Mouse (Mus musculus) cerebellum, adult 18-20 months (tissue): ENCODE measurements around the gene Deup1.

Source experiments
- DNase-seq, 2 experiments: peaks; one replicate each; pipeline ENCODE4 v3.0.0; 2021

The Deup1 gene

DNA sequence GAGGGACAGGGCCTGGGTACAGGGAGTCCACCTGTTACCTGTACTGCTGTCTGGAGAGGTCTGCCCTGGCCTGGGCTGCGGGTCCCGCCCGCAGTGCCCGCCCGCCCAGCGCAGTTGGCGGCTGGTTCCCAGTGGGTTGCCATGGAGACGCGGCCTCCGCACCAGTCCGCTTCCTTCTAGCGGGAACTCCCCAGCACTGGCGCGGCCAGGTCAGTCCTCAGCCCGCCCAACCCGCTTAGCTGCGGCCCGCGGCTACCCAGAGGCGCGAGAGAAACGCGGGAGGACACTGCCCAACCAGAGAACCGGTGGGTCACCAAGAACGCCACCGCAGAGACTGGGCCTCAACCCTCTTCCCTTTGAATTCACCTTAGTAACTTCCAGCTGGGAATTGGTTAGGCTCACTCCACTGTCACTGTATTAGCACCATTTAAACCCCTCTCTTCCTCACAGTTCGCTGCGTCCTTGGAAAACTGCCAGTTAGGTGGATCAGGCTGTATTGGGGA lies at the start of gene Deup1:
Gene Deup1, minus strand, starts transcription at position 149 of the 503 bp plus-strand sequence.
- peak in 1 of 2 experiments; percentile 3 for DNase-seq

DNA sequence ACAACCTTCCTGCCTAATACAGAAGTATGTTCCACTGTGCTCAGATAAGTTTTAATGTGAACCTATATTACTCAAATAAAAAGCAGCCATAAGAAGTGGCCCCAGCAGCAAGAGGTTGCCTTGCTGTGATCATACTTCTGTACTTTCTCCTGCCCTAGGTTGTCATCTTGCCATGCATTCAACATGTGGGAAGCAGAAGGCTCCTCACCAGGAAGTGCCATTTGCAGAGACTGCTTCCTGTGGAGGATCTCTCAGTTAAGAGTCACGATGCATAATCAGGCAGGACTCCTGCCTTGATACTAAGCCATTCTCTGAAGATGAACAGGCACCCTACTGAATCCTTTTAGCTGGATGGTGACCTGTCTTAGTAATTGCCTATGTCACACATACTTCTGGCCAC lies 44.5 kb upstream of the Deup1 start:
- no peak for DNase-seq

DNA sequence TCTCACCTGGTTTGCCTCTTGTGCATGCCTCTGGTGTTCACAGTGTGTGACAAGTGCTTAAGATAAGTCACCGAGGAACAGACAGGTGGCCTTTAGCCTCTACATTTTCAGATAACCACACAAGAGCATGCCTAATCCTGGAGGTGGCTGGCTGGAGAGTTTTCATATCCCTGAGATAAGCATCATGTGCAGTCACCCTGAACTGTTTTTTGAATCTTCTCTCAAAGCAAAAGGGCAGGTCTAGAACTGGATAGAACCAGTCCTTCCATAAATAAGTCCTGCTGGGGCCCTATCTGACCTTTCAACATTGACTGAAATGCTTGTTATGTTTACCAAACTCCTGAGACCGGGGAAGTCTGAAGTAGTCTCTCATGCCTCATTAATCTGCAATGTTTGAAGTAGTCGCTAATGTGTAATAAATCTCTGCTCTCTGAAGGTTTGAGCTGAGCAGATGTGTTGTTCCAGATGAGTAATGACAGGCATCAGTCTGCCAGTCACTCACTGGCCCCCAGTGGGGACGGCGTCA lies 42.3 kb upstream of the Deup1 start:
- no peak for DNase-seq

DNA sequence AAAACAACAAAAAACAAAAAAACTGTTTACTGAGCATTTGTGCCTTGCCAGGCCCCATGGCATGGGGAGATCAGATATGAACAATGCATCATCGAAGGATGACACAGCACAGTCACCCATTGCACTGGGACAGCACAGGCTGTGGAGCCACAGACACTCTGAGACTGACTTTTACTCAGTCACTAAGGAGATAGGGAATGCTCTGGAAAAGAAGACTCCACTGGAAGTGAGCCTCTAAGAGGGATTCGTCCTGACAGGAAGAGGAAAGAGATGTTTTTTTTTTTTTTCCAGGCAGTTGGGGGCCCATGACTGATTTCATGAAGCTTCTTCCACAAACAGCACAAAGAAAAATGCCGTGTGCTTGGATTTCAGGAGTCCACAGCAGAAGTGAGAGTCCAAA lies 41.7 kb upstream of the Deup1 start:
- no peak for DNase-seq

DNA sequence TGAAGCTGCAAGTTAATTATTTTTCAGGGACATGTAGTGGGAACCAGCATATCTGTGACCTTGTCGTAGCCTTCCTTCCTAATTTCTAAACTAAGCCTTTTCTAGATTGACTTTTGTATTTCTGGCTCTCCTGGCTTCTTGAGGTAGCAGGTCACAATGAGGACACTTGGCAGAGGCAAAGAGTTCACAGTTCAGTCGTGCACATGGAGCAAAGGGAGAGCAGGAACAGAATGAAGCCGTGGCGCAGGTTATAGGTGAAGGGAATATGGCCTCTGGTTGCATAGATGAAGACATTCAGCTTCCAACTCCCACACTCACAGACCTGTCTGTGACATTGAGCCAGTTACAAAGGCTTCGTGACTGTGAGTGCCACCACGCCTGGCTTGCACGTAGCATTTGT lies 36.9 kb upstream of the Deup1 start:
- no peak for DNase-seq

DNA sequence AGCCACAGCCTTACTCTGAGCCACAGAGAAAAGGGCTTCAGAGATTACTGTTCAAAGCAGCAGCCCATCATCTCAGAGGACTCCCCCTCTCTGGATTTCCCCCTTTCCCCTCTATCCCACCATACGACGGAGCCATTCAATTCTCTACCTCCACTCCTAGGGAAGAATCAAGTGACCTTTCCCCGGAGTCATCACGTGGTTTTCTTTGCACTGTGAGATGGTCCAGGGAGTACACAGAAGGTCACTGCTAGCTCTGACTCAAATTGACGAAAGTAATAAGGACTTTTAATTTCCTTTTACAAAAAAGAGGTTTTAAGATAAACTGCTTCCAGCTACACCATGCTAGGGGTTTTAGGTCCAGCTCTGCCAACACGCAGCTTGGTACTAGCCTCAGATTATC lies 31.3 kb upstream of the Deup1 start:
- DNase-seq = no peak

DNA sequence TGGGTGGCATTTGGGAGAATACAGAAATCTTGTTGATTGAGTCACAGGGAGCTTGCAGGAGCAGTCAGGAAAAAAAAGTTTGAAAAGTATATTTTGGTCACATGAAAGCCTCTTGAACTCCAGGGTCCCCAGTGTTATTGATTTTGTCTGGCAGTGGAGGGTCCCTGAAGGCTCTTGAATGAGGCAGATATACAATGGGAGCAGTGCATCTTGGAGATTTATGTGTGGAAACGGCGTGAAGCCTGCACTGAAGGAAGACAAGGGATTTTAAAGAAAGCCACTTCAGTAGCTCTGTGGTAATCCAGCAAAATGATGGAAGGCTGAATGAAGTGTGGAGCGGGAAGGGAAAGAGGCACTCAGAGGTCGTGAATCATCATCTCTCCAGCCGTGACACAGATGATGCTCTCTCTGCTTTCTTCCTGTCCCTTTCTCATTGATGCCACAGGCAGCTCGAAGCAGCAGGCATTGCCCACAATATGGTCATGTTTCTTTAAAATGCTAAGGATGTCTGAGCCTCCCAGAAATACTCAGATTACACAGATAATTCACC lies 30.6 kb upstream of the Deup1 start:
- DNase-seq = no peak

DNA sequence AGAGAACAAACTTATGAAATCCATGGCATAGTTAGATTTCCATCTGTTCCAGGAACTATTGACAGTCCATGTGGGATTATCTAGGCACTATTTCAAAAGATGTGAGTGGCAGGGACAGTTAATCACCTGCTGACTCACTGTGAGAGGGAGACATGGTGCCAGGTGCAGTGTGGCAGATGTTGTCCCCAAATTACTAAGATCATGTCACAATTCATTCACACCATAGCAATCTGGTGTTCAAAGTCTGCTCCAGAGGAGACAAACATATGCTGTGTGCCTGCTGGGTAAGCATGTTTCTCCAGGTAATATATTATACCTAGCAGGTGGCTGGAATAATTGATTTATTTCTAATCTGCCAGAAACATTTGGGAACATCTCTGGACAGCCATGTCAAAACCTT lies 25.3 kb upstream of the Deup1 start:
- no peak for DNase-seq

DNA sequence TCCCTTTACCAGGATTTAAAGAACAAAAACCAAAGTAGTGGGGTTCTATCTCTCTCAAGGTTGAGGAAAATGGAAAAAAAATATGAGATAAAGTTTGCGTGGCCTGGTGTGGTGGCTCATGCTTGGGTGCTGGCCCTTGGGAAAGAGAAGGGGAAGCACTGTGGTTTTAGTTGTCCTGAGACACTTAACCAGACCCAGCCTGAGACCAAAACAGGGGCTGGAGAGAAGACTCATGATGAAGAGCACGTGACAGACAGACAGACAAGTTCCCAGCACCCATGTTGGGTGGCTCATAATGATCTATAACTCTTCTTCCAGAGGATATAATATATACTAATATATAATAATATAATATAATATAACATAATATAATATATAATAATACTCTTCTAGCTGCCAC lies 22.2 kb upstream of the Deup1 start:
- DNase-seq = no peak

DNA sequence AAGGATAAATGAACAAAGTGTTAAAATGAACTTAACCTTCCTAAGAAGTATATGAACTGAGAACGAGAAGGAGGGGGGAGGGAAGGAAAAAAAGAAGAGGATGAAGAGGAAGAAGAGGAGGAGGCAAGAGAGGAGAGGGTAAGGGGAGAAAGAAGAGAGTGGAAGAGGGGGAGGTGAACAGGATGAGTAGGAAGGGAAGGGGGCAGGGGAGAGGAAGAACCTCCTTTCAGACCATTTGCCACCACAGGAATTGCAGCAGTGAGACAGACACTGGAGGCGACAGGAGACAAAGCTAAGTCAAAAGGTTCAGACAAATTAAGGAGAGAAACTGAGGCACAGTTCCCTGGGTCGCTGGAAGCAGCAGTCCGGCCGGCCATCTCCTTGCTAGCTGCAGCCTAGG lies 349 bp downstream of the Deup1 start:
- no peak for DNase-seq

DNA sequence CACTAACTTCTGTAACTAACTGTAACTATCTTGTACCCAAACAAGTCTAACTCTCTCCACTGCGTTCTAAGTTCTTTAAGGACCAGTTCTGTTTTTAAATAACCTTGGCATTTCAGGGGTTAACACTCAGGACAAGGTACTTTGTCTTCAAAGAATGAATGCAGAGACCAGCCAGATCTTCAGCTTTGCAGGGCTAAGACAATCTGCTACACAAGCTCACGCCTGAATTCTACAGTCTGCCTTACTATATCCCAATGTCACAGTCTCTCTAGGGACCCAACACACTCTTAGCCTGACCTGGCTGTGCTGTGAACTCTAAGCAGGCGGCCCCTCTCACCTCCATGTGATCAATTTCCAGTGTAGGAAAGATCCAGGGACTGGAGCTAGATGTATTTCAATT lies 3.0 kb downstream of the Deup1 start:
- DNase-seq = no peak

DNA sequence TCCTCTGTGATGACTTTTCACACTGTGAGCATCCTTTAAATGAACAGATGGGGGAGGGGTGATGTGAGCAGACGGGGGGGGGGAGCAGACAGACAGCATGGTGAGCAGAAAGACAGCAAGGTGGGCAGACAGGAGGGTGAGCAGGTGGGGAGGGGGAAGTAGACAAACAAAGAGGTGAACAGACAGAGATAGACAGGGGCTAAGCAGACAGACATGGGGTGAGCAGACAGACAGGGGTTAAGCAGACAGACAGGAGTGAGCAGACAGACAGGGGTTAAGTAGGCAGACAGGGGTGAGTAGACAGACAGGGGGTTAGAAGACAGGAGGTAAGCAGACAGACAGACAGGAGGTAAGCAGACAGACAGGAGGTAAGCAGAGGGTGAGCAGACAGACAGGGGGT lies 8.0 kb downstream of the Deup1 start:
- no peak for DNase-seq

DNA sequence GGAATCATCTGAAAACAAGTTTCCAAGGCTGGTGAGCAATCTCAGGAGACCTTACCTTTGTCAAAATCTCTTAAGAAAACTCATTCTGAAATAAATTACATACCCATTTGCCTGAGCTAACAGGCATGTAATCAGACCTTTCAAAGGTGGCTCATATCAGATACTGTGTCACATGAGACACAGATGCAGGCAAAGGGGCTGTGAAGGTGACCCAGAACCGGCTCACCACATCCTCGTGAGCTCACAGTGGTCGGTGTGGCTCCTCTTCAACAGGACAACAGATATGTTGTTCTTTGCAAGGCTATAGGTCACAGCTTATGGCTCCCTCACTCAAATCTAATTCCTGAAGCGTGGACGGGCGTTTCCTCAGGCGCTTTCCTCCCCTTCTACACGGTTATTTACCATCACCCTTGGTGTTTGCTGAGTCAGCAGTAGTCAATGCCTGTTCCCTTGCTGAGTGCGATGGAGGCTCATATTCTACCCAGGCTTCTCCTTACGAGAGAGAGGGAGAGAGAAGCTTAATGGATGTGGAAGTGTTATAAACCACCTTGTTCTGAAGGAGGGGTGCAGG lies 8.6 kb downstream of the Deup1 start:
- no peak for DNase-seq

DNA sequence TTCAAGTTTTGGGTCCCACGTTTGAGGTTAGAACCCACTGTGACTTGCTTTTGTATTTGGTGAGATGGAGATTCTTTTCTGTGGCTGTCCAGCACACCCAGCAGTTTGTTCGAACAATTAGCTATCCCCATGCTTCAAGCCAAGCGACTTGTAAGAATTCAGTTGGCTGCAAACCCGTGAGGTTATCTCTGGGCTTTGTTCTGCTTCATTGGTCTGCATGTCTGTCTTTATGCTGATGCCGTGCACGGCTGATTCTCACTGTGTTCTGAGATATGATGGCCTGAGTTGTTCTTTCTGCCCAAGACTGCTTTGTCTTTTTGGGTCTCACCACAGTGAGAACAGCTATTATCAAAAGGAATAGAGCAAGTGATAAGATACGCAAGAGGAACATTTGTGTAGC lies 10.7 kb downstream of the Deup1 start:
- DNase-seq = no peak

DNA sequence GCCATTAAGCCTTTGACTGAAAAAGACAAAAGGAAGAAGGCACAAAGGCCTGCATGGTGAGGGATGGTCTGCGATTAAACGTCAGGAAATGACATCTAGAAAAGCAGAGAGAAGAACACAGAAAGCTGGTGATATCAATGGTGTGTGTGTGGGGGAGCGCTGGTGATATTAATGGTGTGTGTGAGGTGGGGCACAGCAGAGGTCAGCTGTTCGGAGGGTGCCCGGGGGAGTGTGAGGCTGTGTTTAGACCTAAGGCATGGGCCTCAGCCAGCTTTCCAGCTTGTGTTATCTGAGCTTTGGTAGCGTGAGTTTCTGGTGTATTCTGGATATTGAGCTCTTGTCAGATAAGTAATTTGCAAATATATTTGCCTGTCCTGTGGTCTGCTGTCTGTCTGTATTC lies 11.3 kb downstream of the Deup1 start:
- DNase-seq = no peak

DNA sequence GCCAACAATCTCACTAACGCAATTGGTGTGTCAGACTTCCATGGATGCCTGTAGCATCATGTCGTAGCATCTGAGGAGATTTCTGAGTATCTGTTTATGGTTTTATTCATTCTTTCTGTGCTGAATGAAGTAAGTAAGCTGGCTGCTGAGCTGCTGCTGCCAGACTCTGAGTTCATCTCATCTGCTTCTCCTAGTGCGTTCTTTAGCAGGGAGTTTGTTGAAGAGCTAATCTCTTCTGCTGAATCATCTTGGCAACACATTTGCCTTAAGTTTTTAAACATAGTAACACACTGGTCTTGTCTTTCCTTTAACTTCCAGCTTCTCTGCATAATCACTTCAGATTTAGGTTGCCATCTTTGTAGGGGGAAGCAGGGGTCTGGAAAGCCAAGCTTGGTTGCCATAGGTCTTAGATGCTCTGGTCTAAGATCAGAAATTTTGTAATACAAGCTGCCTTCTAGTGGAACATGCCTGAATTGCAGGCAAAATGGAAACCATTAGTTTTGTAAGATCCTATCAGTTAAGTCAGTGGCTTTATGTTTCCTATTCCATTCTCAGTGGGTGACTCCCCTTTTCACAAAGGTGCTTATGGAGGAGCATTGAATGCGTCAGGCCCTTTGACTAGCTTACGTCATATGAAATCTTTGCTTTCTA lies 18.3 kb downstream of the Deup1 start:
- DNase-seq = no peak

DNA sequence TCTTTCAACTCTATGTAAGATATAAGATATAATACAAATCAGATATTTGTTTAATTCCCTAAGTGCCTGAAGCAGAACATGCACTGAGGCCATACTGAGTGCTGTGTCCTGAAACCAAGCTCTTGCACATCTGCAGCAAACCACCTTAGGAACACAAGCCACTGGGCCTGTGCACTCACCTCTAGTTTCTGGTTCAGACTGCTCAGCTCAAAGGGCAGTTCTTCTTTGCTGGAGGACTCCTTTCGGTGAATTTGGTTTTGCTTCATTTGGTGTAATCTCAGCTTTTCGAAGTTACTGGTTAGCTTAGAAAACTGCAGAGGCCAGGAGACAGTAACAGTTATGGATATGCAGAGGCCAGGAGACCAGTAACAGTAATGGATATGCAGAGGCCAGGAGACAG lies 20.1 kb downstream of the Deup1 start:
- no peak for DNase-seq

DNA sequence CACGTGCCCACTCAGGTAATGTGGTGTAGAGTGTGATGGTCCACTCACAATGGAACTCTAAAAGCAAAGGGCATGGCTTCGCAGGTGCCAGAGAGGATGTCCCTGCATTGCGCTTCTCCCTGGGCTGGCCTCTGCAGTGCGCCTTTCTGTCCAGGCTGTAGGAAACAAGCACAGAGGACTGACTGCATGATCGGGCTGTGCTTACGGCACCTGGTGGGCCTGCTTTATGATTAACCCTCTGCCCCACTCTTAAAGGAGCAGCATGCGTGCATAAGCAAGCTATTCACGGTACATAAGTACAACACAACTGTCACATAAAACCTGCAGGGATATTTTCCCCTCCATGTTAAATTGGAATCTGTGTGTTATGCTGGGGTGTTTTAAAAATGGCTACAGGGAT lies 24.6 kb downstream of the Deup1 start:
- DNase-seq = no peak

DNA sequence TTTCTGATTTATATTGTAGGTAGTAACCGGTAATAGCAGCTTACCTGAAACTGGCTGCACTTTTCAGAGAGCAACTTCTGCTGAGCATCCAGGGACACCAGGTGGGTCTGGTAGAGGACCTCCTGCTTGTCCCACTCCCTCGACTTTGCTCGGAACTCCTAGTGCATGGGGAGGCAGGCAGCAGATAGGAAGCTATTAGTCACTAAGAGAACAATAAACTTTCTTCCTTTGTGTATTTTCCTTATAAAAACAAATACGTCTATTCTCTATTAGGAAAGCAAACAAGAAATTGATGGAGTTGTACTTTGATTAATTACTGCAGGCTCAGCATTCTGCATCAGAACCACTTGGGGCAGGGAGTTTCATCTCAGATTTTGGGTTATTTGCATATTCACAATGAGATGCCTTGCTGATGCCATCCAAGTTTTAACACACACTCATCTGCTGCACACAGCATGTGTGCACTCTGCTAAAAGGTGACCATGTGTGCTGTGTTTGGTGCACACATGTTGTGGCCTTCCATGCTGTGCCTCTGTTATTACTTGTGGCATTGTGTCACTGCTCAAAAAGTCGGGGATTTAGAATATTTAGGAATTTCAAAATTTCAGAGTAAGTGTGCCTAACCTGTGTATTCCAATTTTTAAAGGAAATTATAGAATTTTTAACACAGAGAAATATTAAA lies 26.7 kb downstream of the Deup1 start:
- DNase-seq = no peak

DNA sequence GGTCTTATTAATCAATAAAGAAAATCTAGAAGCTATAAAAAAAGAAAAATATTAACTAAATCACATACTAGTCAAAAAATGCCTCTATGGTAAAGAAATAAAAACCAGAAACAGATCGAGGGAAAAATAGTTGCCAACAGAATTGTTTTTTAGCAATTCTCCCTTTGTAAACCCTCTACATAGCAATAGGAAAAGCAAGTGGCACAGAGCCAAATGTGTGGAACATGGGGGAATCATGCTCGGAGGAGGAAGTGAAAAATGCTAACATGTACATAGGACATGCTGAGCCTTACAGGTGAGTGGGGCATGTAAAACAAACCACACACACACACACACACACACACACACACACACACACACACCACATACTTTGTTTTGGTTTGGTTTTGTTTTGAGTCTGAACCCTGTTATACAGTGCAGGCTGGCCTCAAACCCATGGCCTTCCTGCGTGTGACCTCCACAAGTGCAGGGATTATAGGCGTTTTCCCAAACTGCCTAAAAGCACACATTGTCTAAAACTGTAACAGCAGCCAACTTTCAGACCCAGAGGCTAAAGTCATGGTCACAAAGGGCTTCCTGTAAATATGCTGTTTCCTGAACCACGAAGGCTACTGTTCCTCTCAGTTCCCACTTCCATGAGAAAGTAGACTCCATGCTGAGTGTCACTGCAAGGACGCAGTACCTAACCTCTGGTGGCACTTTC lies 27.4 kb downstream of the Deup1 start:
- no peak for DNase-seq

DNA sequence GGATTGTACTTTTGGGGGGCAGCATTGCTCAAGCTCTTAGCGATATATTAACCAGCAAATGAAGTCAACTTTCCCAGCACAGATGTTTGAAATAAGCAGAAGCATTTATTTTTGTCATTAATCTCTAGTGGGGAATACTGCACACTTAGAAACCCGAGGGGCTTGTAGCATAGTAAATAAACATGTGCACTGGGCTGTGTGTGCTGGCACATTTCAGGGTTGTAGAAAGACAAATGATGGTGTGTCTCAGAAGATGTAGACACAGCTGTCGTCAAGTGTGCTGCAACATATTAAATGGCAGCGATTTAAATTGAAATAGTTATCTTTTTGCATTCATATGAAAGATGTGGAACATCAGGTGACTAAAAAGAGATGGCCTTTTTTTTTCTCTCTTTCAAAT lies 31.1 kb downstream of the Deup1 start:
- no peak for DNase-seq

DNA sequence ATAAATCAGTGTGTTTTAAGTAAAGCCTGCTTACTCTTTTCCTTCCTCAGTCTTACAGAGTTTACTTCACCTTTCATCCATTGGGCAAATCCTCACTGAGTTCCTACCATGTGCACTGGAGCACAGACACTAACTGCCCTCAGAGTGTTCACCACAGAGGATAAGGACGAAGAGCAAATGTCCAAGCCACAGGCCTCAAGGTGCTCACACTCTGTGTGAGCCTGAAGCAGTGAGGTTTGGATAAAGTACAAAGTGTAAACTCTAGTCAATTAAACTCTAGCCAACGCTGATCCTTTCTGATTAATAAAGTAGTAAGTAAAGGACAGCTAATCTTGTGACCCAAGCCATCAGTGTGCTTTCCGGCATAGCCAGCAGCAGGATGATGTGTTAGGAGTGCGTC lies 33.6 kb downstream of the Deup1 start:
- DNase-seq = no peak

DNA sequence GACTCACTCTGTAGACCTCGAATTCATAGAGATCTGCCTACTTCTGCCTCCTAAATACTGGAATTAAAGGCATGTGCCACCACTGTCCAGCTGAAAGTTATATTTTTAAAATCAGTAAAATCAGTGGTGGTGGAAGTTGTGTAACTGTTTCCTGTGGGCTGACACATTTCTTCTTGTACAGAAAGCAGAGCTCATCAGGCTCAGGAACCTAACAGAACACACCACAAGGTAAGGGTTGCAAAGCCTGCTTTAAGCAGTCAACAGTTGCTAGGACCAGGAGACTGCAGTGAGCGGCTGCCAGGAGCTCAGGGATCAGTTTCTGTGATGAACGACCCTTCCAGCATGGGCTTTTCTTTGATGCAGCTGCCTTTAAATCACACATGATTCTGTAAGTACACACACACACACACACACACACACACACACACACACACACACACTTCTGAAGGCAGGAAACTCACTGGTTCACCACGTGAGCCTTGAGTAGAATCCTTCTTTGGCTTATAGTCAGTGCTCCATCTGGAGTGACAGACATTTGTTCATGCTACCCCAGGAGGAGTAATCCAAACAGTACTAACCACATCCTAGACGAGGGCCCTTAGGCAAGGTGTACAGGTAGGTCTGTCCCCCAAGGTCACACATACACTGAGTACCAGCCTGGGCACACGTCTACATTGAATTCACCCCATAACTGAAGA lies 40.4 kb downstream of the Deup1 start:
- no peak for DNase-seq
